Mouse (Mus musculus): ENCODE data around the gene D330045A20Rik. TPM values are rescaled to one million over a fixed set of nuclear protein-coding genes. Genes with fewer than 3 reads are reported as not detected.

D330045A20Rik gene
- total and polyA plus RNA-seq, 2 experiments = 0.09 TPM; not detected in 1

DNA sequence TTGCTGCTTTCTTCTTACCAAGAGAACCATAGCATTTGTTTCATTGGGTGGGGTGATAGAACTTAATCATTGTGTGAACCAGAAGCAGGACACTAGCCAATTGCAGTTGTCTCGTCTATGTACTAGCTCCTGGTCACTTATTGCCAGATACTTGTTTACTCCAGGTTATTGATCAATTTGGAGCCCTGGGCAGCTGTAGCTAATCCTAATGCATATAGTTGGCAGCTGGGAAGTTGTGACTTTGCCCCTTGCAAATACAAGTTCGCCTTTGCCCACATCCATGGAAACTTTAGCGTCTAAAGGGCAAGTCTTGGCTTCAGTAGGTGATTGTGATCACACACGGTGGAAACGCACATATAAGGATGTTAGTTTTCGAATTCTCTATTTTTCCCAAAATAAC lies 116.2 kb downstream of the D330045A20Rik start:
- Histone ChIP-seq H3K79me2 (ENCODE audit: control insufficient read depth, insufficient read depth, low read length) (no peaks in the 10 kb centered on the region), H3K4me1 (ENCODE audit: control insufficient read depth, insufficient read depth, low read length) (peaks cover 1% of the 10 kb centered on the region; the same call in 1 of the 2 replicates), H3K4me3 (ENCODE audit: insufficient read depth, low read depth, low read length) (no peak overlapping the region), H3K36me3 (ENCODE audit: control insufficient read depth, insufficient read depth, low read length) (no peaks in the 10 kb centered on the region), H3K27me3 (ENCODE audit: control insufficient read depth, insufficient read depth, low read length) (no peaks in the 10 kb centered on the region), H3K9ac (ENCODE audit: low read depth, low read length) (no peak overlapping the region), H3K27ac (replicated peaks; ENCODE audit: insufficient read depth, low read depth, low read length) (no peak overlapping the region)
- TF ChIP-seq POLR2A (IDR thresholded peaks at IDR 0.05; ENCODE audit: extremely low read depth, insufficient read depth, low read length) = no peak
- no peak for TF ChIP-seq CTCF (IDR thresholded peaks at IDR 0.05; ENCODE audit: low read depth, low read length)
- peak; percentile 93 for DNase-seq (ENCODE audit: extremely low read depth, low read depth, low spot score)
- 21% methylated on average over 6 of the region's 6 CpGs for WGBS

Other genes starting within 250 kb of the D330045A20Rik start
- gene Trap1a, start 146.7 kb upstream of the D330045A20Rik start, total RNA-seq (2014; rRNA removed) = not detected in 2 replicates
- not detected in 2 replicates for gene Trap1a, start 146.7 kb upstream of the D330045A20Rik start, polyA plus RNA-seq (2012; rRNA removed)
- gene Rnf128, start 82.9 kb downstream of the D330045A20Rik start, total RNA-seq (2014; rRNA removed) = 74.4 and 84.5 TPM in 2 replicates
- 40.3 and 43.8 TPM in 2 replicates for gene Rnf128, start 82.9 kb downstream of the D330045A20Rik start, polyA plus RNA-seq (2012; rRNA removed)
- 15.0 and 16.1 TPM in 2 replicates for gene Tbc1d8b, start 204.6 kb downstream of the D330045A20Rik start, total RNA-seq (2014; rRNA removed)
- 1.2 and 1.6 TPM in 2 replicates for gene Tbc1d8b, start 204.6 kb downstream of the D330045A20Rik start, polyA plus RNA-seq (2012; rRNA removed)
- not detected in 2 replicates for gene Gm15013, start 234.1 kb downstream of the D330045A20Rik start, total RNA-seq (2014; rRNA removed)
- not detected in 2 replicates for gene Gm15013, start 234.1 kb downstream of the D330045A20Rik start, polyA plus RNA-seq (2012; rRNA removed)

Measured in liver, adult 2 months (tissue).